Mouse (Mus musculus): ENCODE measurements at regions not wholly inside any gene's neighbourhood (a gene's known extent, or its start where the extent isn't known, plus 50 kb on each side); places are given as distances from the start of the nearest gene placed in this dataset.

- intact Hi-C loops (cut with DNase I), result no loop called here
These were observed 239.6 kb downstream of the Qk start for GRCm38 (mm10) chr17:10079853-10080650.

DNA sequence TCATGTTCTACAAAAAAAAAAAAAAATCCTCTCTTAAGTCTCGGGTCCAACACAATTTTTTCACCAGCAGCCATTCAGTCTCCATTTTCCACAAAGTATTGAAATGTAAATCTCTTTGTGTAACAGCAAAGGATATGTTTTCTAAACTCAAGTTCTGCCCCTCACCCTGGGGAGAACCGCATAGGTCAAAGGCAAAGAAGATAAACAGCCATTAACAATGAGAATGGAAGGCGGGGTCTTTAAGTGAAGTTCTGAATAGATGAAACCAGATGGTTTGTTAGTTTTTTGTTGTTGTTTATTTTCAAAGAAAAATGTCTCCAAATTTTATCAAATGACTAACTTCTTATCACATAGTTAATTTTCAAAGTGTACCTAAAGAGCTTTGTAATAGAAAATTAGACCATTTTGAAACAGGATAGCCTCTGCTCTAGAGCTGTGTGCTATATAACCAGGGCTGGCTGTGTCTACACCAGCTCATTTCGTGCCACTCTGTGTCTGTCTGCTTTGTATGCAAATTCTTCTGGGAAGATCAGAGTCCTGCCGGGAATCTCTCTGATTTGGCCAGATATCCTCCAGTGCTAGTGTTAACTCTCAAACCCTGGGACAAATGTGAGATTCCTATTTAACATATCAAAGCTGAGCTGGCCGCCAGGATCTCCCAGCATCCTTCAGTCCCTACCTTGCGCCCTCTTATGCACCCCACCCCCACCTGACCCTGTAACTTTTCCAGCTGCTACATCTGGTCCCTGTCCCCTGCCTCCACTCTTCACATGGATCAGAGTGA is 240.9 kb downstream of the Qk start:
- intact Hi-C loops (cut with DNase I), result no loop called here

DNA sequence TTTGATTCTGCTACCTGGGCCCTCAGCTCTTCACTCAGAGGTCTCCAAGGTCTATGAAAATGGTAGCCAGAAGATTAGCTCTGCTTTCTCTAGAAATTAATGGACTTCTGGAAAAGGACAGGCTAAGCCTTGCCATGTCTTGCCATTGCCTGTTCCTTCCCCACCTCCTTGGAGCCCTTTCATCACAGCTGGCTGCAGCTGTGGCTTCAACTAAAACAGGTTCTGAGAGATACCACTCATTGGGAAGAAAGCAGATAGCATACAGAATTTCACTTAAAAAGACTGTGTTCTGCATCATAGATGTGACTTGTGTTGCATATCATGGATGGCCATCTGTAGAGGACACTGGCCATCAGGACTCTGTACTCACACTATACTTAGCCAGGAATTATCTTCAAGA is 246.4 kb downstream of the Qk start:
- intact Hi-C loops (cut with DNase I), result no loop called here

GRCm38 (mm10) chr17:10069251-10069650 is 250.4 kb downstream of the Qk start:
- intact Hi-C loops (cut with DNase I), result no loop called here

- intact Hi-C loops (cut with DNase I), result no loop called here
These were observed 254.5 kb downstream of the Qk start for GRCm38 (mm10) chr17:10065131-10065530.

DNA sequence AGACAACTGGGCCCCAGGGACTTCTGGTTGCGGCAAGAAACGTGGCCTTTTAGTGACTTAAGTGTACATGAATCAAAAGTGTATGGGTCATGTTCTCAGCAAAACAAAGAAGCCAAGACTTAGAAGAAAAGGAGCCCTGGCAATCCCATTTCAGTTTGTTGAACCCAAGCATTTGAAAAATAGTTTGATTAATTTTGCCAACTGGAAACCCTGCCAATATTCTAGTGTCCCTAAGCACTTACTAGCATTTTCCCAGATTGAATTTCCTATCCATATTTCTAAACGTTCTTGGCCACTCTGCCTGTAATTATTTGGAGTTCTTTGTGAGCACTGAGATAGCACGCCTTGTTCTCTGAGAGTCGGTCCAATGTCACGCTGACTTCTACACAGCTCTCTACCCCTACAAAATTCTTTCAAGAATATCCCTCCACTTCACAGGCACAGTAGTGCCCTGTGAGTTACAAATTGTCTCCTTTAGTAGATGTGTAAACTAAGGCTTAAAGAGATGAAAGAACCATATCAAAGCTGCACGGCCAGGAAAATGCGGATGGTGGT is 257.0 kb downstream of the Qk start:
- intact Hi-C loops (cut with DNase I), result no loop called here

DNA sequence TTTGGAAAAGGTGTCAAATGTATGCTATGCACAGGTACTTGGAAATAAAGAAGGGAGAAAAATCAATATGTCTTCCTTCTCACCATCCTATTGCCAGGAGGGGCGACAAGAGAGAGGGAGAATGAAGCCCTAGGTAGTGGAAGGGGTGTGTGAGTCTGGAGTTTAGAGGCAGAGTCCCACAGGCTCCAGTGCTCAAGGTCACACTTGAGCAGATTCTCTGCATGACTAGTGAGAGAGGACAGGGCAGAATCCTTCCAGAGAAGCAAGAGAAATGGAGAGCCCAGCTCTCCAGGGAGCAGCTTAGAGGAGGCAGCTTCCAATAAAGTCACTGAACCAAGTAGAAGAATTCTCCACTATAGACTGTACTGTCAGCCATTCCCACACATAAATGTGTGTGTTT is 261.9 kb downstream of the Qk start:
- intact Hi-C loops (cut with DNase I), result loop anchor here (10.0 kb wide), 1 partner anchor 257 kb away; the partner anchor contains the start of gene Qk

DNA sequence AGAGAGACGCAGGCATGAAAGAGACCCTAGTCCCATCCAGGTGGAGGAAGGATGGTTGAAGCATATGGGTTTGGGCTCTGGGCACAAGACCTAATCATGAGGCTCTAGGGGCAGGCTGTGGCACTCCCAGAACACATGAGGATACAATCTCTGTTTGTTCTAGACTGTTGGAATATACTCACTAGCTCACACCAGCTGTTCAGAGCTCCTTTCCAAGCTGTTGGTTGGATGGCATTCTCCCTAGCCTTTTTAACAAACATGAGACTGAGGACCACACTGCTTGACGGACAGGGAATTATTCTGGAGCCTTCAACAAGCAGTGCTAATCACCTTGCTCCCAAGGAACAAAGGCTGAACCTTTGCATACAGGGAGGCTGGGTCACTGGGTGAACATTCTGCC is 263.6 kb downstream of the Qk start:
- intact Hi-C loops (cut with DNase I), result loop anchor here (10.0 kb wide), 1 partner anchor 259 kb away; the partner anchor contains the start of gene Qk

GRCm38 (mm10) chr17:10054375-10054774 is 265.3 kb downstream of the Qk start:
- intact Hi-C loops (cut with DNase I), result loop anchor here (10.0 kb wide), 1 partner anchor 260 kb away; the partner anchor contains the start of gene Qk

DNA sequence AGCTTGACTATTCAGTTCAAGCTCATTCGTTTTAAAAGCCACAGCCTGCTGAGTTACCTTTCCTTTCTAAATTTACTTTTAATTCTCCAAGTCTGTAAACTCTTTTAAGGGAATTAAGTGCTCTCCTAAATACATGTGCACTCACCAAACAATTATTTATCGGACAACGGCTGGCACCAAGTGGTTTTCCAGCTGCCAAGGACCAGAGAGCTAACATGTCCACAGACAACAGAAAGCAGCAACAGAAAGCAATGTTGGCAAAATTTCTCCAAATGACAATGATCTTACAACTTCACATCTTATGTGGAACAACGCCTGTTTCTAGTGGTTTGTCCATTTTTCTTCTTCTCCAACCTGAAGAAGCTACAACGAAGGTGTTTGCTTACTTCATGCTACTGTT is 275.3 kb downstream of the Qk start:
- intact Hi-C loops (cut with DNase I), result no loop called here

DNA sequence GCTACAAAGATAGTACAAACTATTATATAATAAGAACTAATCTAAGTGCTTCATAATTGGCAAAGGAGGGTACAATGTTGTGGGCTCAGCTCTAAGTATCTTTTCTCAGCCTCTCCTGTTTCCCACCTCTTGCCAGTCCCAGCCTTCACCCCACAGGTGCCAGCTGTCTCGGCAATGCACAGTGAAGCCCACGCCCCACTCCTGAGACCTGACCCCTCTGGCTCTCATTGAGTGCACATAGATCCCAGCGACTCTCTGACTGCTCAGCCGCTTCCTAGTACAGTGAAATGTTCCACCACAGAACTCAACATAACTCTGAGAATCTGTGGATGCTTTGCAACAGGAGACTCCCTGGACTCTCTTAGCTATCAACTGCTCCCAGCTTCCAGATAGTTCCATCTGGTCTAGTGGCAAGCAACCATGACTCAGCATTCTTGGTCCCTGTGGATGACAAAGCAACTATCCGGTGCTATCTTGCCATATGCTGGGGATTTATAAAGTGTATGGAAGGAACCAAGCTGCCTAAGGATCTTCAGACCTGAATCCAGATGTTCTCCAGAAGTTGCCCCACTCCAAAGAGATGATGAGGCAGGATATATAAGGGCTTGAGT is 277.5 kb downstream of the Qk start:
- intact Hi-C loops (cut with DNase I), result no loop called here

DNA sequence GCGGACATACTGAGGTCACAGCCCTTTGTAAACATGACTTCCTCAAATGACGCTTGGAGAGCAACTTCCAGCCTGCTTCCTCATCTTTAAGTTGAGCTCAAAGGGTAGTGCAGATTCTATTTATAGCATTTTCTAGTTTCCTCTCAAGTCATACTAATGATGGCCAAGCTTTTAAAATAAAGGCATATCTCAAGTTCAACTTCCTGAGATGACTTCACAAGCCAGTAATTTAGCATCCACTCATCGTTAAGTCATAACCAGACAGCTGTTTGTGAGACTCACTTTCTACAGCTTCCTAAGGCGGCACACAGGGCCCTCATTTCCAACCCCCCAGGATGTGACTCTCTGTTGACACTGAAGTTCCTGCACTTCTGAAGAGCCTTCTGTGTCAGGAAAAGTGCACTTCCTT is 278.7 kb downstream of the Qk start:
- intact Hi-C loops (cut with DNase I), result no loop called here

DNA sequence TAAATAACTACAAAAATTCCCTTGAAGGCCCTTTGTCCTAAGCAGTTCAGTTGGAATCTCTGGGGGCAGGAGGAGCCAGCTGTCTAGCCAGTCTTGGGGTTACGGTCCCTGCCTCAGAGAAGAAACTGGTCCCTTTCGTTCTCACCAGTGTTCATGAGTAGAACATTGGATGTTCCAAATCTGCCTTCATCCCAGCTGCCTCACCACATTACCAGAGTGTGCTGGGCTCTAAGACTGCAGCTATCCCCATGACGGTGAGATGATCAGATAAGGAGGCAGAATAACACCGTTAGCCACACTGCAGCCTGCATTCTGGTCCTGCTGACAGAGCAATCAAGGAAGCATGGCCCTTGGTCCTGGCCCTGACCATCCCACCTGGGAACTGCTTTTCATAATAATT is 279.3 kb downstream of the Qk start:
- intact Hi-C loops (cut with DNase I), result no loop called here

DNA sequence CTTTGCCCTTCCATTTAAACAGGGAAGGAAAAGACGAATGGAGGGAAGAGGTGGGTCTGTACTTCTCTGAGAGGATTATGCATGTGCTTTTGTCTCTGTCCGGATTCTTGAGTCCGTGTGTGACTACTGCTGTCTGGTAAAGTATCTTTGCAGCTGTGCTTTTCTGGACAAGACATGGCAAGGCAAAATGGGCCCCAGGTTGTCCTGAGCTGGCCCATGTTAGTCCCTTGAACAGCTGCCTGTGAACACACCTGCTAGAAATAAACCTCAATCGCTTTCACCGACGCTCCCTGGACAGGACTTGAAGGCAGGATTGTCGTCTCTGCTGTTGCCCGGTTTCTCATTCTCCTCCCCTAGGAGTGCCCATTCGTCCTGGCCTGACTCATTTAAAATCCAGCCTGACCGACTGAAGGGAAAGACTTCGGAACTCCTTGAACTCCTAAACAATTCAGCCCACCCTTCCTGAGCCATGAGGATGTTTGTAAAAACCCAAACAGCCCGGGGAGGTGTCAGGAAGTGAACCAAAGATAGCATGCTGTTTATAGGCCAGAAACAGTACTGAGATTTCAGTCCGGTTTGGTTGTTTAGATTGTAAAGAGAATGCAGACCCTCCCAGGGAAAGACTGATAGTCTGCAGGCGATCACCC is 281.7 kb downstream of the Qk start:
- intact Hi-C loops (cut with DNase I), result no loop called here

GRCm38 (mm10) chr17:10033510-10033909 is 286.1 kb downstream of the Qk start:
- intact Hi-C loops (cut with DNase I), result no loop called here

GRCm38 (mm10) chr17:10031033-10031432 is 288.6 kb downstream of the Qk start:
- intact Hi-C loops (cut with DNase I), result no loop called here

GRCm38 (mm10) chr17:10026770-10027169 is 292.9 kb downstream of the Qk start:
- intact Hi-C loops (cut with DNase I), result no loop called here

GRCm38 (mm10) chr17:10025212-10025611 is 294.4 kb downstream of the Qk start:
- intact Hi-C loops (cut with DNase I), result no loop called here

GRCm38 (mm10) chr17:10024323-10024722 is 295.3 kb downstream of the Qk start:
- intact Hi-C loops (cut with DNase I), result no loop called here

- intact Hi-C loops (cut with DNase I), result no loop called here
These were observed 307.5 kb downstream of the Qk start for GRCm38 (mm10) chr17:10012161-10012560.

- intact Hi-C loops (cut with DNase I), result no loop called here
These were observed 307.9 kb downstream of the Qk start for GRCm38 (mm10) chr17:10011728-10012127.
